Mouse (Mus musculus) frontal cortex, adult (tissue): ENCODE measurements around the gene Trim21.
A peak's percentile ranks its signal among the peaks of the same experiment; 100 is the strongest.

Experiments used
- ATAC-seq: cut with Nextera tagmentation; 2 replicates; pipeline ENCODE4 v1.9.2; 2017; ENCODE audit warnings: mild to moderate bottlenecking, moderate library complexity, mixed read lengths; ENCODE audit not compliant: low TSS enrichment

Gene Trim21

GRCm38 (mm10) chr7:102564999-102565997 lies at the start of gene Trim21:
TSS of gene Trim21 (minus strand) at chr7:102565486.
- peak; percentile 94 for ATAC-seq

- no peak for ATAC-seq
Observed at GRCm38 (mm10) chr7:102597378-102598031, 32.2 kb upstream of the Trim21 start, which contains the start of gene Olfr552. TSS of gene Olfr552 (plus strand) at chr7:102597770.

- no peak for ATAC-seq
Observed at GRCm38 (mm10) chr7:102591786-102592185, 26.5 kb upstream of the Trim21 start, which contains the start of gene Olfr551. TSS of gene Olfr551 (minus strand) at chr7:102591886.

- no peak for ATAC-seq
Observed at GRCm38 (mm10) chr7:102575998-102576397, 10.7 kb upstream of the Trim21 start.

GRCm38 (mm10) chr7:102573174-102573830 lies 8.0 kb upstream of the Trim21 start:
- no peak for ATAC-seq

GRCm38 (mm10) chr7:102571142-102571541 lies 5.9 kb upstream of the Trim21 start, which contains the start of gene Olfr550:
TSS of gene Olfr550 (plus strand) at chr7:102571442.
- ATAC-seq, result no peak

GRCm38 (mm10) chr7:102566219-102566618 lies 933 bp upstream of the Trim21 start:
- no peak for ATAC-seq

- no peak for ATAC-seq
Observed at GRCm38 (mm10) chr7:102553279-102553678, 12.0 kb downstream of the Trim21 start.

- no peak for ATAC-seq
Observed at GRCm38 (mm10) chr7:102549570-102549969, 15.7 kb downstream of the Trim21 start, which contains the start of gene Olfr549. TSS of gene Olfr549 (plus strand) at chr7:102549870.

GRCm38 (mm10) chr7:102541251-102541650 lies 24.0 kb downstream of the Trim21 start:
- no peak for ATAC-seq

GRCm38 (mm10) chr7:102540596-102540995 lies 24.7 kb downstream of the Trim21 start, which contains the start of gene Olfr548-ps1:
TSS of gene Olfr548-ps1 (plus strand) at chr7:102540896.
- no peak for ATAC-seq

GRCm38 (mm10) chr7:102534449-102534848 lies 30.8 kb downstream of the Trim21 start, which contains the start of gene Olfr547:
TSS of gene Olfr547 (plus strand) at chr7:102534749.
- ATAC-seq, result no peak

GRCm38 (mm10) chr7:102529052-102529451 lies 36.2 kb downstream of the Trim21 start:
- no peak for ATAC-seq

GRCm38 (mm10) chr7:102517051-102517335 lies 48.3 kb downstream of the Trim21 start:
- no peak for ATAC-seq

- no peak for ATAC-seq
Observed at GRCm38 (mm10) chr7:102516261-102517050, 48.8 kb downstream of the Trim21 start.

- no peak for ATAC-seq
Observed at GRCm38 (mm10) chr7:102514144-102514543, 51.1 kb downstream of the Trim21 start.

GRCm38 (mm10) chr7:102512814-102513435 lies 52.4 kb downstream of the Trim21 start:
- peak; percentile 97 for ATAC-seq

GRCm38 (mm10) chr7:102511927-102512326 lies 53.4 kb downstream of the Trim21 start:
- no peak for ATAC-seq

- ATAC-seq, result no peak
Observed at GRCm38 (mm10) chr7:102509726-102510125, 55.6 kb downstream of the Trim21 start.

GRCm38 (mm10) chr7:102508666-102509065 lies 56.6 kb downstream of the Trim21 start:
- ATAC-seq, result no peak

GRCm38 (mm10) chr7:102508066-102508465 lies 57.2 kb downstream of the Trim21 start:
- ATAC-seq, result no peak
